Mouse (Mus musculus): Measurements from ENCODE around the gene Col6a3. TPM values are rescaled to one million over a fixed set of nuclear protein-coding genes. Genes with fewer than 3 reads are reported as not detected.

The Col6a3 gene
- polyA plus RNA-seq (2016; fragmentation: Nextera tagmentation; extraction: Ambion mirVana) = 1.8 and 2.3 TPM in 2 replicates

GRCm38 (mm10) chr1:90843836-90844235, at the start of gene Col6a3:
Col6a3 (minus strand) TSS chr1:90843971.
- Histone ChIP-seq H3K4me3 (no peak within 1 kb of the TSS), H3K27me3 (ENCODE audit: poor library complexity, severe bottlenecking) (no peaks in the 10 kb centered on the region), H3K9me3 (no peaks in the 10 kb centered on the region), H3K4me1 (0 out of 2 replicates have a peak, but pooled peaks cover 9% of the 10 kb centered on the region), H3K36me3 (replicated peaks) (no peaks in the 10 kb centered on the region), H3K27ac (peak within 1 kb of the TSS; percentile 40; the same call in 1 of the 2 replicates)
- 70% methylated on average over 3 of the region's 4 CpGs for WGBS
- no peak for DNase-seq (ENCODE audit: extremely low spot score, low spot score)

GRCm38 (mm10) chr1:90885771-90886460, 42.1 kb upstream of the Col6a3 start:
- Histone ChIP-seq H3K27ac (peak overlapping the region; percentile 68; the same call in 1 of the 2 replicates), H3K4me1 (peaks cover 11% of the 10 kb centered on the region; the same call in 1 of the 2 replicates), H3K4me3 (no peak overlapping the region), H3K27me3 (ENCODE audit: poor library complexity, severe bottlenecking) (no peaks in the 10 kb centered on the region), H3K36me3 (replicated peaks) (no peaks in the 10 kb centered on the region), H3K9me3 (peaks cover 11% of the 10 kb centered on the region; the same call in 1 of the 2 replicates)
- DNase-seq (ENCODE audit: extremely low spot score, low spot score) = no peak
- WGBS = 56% methylated on average over 6 of the region's 6 CpGs

- Histone ChIP-seq H3K4me1 (no peaks in the 10 kb centered on the region), H3K27ac (no peak overlapping the region), H3K9me3 (peaks cover 5% of the 10 kb centered on the region; the same call in 1 of the 2 replicates), H3K27me3 (ENCODE audit: poor library complexity, severe bottlenecking) (no peaks in the 10 kb centered on the region), H3K36me3 (replicated peaks) (no peaks in the 10 kb centered on the region), H3K4me3 (no peak overlapping the region)
- WGBS = 69% methylated on average over 5 of the region's 5 CpGs
- no peak for DNase-seq (ENCODE audit: extremely low spot score, low spot score)
These were observed 32.9 kb upstream of the Col6a3 start for GRCm38 (mm10) chr1:90876486-90877270.

- Histone ChIP-seq H3K4me1 (no peaks in the 10 kb centered on the region), H3K27ac (no peak overlapping the region), H3K36me3 (replicated peaks) (no peaks in the 10 kb centered on the region), H3K9me3 (peaks cover 5% of the 10 kb centered on the region; the same call in 1 of the 2 replicates), H3K27me3 (ENCODE audit: poor library complexity, severe bottlenecking) (no peaks in the 10 kb centered on the region), H3K4me3 (no peak overlapping the region)
- DNase-seq (ENCODE audit: extremely low spot score, low spot score) = no peak
- 73% methylated on average over 2 of the region's 2 CpGs for WGBS
These were observed 32.2 kb upstream of the Col6a3 start for GRCm38 (mm10) chr1:90875961-90876360.

GRCm38 (mm10) chr1:90875371-90875770, 31.6 kb upstream of the Col6a3 start:
- DNase-seq (ENCODE audit: extremely low spot score, low spot score) = no peak
- 87% methylated on average over 8 of the region's 8 CpGs for WGBS
- Histone ChIP-seq H3K27me3 (ENCODE audit: poor library complexity, severe bottlenecking) (no peaks in the 10 kb centered on the region), H3K36me3 (replicated peaks) (no peaks in the 10 kb centered on the region), H3K4me3 (no peak overlapping the region), H3K27ac (no peak overlapping the region), H3K4me1 (no peaks in the 10 kb centered on the region), H3K9me3 (peaks cover 5% of the 10 kb centered on the region; the same call in 1 of the 2 replicates)

- no peak for DNase-seq (ENCODE audit: extremely low spot score, low spot score)
- Histone ChIP-seq H3K4me3 (no peak overlapping the region), H3K4me1 (no peaks in the 10 kb centered on the region), H3K36me3 (replicated peaks) (no peaks in the 10 kb centered on the region), H3K9me3 (peaks cover 5% of the 10 kb centered on the region; the same call in 1 of the 2 replicates), H3K27me3 (ENCODE audit: poor library complexity, severe bottlenecking) (no peaks in the 10 kb centered on the region), H3K27ac (no peak overlapping the region)
- 87% methylated on average over 2 of the region's 2 CpGs for WGBS
These were observed 26.8 kb upstream of the Col6a3 start for GRCm38 (mm10) chr1:90870581-90870980.

GRCm38 (mm10) chr1:90866734-90867133, 23.0 kb upstream of the Col6a3 start:
- Histone ChIP-seq H3K27ac (no peak overlapping the region), H3K27me3 (ENCODE audit: poor library complexity, severe bottlenecking) (no peaks in the 10 kb centered on the region), H3K9me3 (peaks cover 2% of the 10 kb centered on the region), H3K4me1 (no peaks in the 10 kb centered on the region), H3K36me3 (replicated peaks) (no peaks in the 10 kb centered on the region), H3K4me3 (no peak overlapping the region)
- DNase-seq (ENCODE audit: extremely low spot score, low spot score) = no peak
- 92% methylated on average over 7 of the region's 7 CpGs for WGBS

- H3K36me3 ChIP-seq (replicated peaks) = no peaks in the 10 kb centered on the region
- no peak overlapping the region for H3K4me3 ChIP-seq
- H3K27ac ChIP-seq = no peak overlapping the region
- H3K27me3 ChIP-seq (ENCODE audit: poor library complexity, severe bottlenecking) = no peaks in the 10 kb centered on the region
- H3K9me3 ChIP-seq = no peaks in the 10 kb centered on the region
- 83% methylated on average over 5 of the region's 5 CpGs for WGBS
- DNase-seq (ENCODE audit: extremely low spot score, low spot score) = no peak
- peaks cover 9% of the 10 kb centered on the region; the same call in 1 of the 2 replicates for H3K4me1 ChIP-seq
These were observed 12.1 kb upstream of the Col6a3 start for GRCm38 (mm10) chr1:90855880-90856279.

GRCm38 (mm10) chr1:90849836-90850235, 6.1 kb upstream of the Col6a3 start:
- H3K4me1 ChIP-seq = 0 out of 2 replicates have a peak, but pooled peaks cover 5% of the 10 kb centered on the region
- no peak for DNase-seq (ENCODE audit: extremely low spot score, low spot score)
- no peak overlapping the region for H3K27ac ChIP-seq
- H3K27me3 ChIP-seq (ENCODE audit: poor library complexity, severe bottlenecking) = no peaks in the 10 kb centered on the region
- H3K36me3 ChIP-seq (replicated peaks) = no peaks in the 10 kb centered on the region
- no peaks in the 10 kb centered on the region for H3K9me3 ChIP-seq
- no peak overlapping the region for H3K4me3 ChIP-seq
- WGBS = 44% methylated on average over 8 of the region's 8 CpGs

- Histone ChIP-seq H3K4me1 (0 out of 2 replicates have a peak, but pooled peaks cover 9% of the 10 kb centered on the region), H3K9me3 (no peaks in the 10 kb centered on the region), H3K4me3 (no peak overlapping the region), H3K27ac (no peak overlapping the region), H3K27me3 (ENCODE audit: poor library complexity, severe bottlenecking) (no peaks in the 10 kb centered on the region), H3K36me3 (replicated peaks) (no peaks in the 10 kb centered on the region)
- no peak for DNase-seq (ENCODE audit: extremely low spot score, low spot score)
- WGBS = 75% methylated on average over 10 of the region's 10 CpGs
These were observed 1.4 kb upstream of the Col6a3 start for GRCm38 (mm10) chr1:90845206-90845605.

GRCm38 (mm10) chr1:90842789-90843587, 783 bp downstream of the Col6a3 start:
- peaks cover 9% of the 10 kb centered on the region; the same call in 1 of the 2 replicates for H3K4me1 ChIP-seq
- no peaks in the 10 kb centered on the region for H3K9me3 ChIP-seq
- no peak for DNase-seq (ENCODE audit: extremely low spot score, low spot score)
- no peak overlapping the region for H3K4me3 ChIP-seq
- WGBS = 89% methylated on average over 9 of the region's 9 CpGs
- no peaks in the 10 kb centered on the region for H3K36me3 ChIP-seq (replicated peaks)
- H3K27me3 ChIP-seq (ENCODE audit: poor library complexity, severe bottlenecking) = no peaks in the 10 kb centered on the region
- no peak overlapping the region for H3K27ac ChIP-seq

- DNase-seq (ENCODE audit: extremely low spot score, low spot score) = peak; percentile 26
- 17% methylated on average over 4 of the region's 4 CpGs for WGBS
- no peaks in the 10 kb centered on the region for H3K36me3 ChIP-seq (replicated peaks)
These were observed 3.5 kb downstream of the Col6a3 start for GRCm38 (mm10) chr1:90840250-90840649.

More at GRCm38 (mm10) chr1:90840250-90840649, 3.5 kb downstream of the Col6a3 start:
- no peaks in the 10 kb centered on the region for H3K9me3 ChIP-seq
- H3K27me3 ChIP-seq (ENCODE audit: poor library complexity, severe bottlenecking) = no peaks in the 10 kb centered on the region
- peaks cover 20% of the 10 kb centered on the region for H3K4me1 ChIP-seq
- no peak overlapping the region for H3K4me3 ChIP-seq
- H3K27ac ChIP-seq = no peak overlapping the region
